Mouse (Mus musculus) CH12.LX (cell line): ENCODE data around the gene Slc23a4. TPM values are rescaled to one million over a fixed set of nuclear protein-coding genes. Genes with fewer than 3 reads are reported as not detected.

Experiments used
- DNase-seq: peaks from one replicate; pipeline ENCODE4 v3.0.0-alpha.2; 2013; ENCODE audit errors: extremely low read depth
- H3K27ac ChIP-seq: 2 replicates; pipeline ENCODE4 v1.5.1; 2012; ENCODE audit warnings: low read depth, mild to moderate bottlenecking, control low read depth, moderate library complexity; ENCODE audit not compliant: insufficient read depth
- H3K27me3 ChIP-seq: replicated peaks from 2 replicates; pipeline ENCODE3; 2012; ENCODE audit warnings: inconsistent platforms
- H3K36me3 ChIP-seq, 2 experiments: replicated peaks in 1 of 2; 2 replicates each; pipeline versions ENCODE3 to v1.6.1; 2012; ENCODE audit warnings: inconsistent platforms in 1 of 2, low read length in 1 of 2, mild to moderate bottlenecking in 1 of 2, mixed read lengths in 1 of 2, moderate library complexity in 1 of 2; ENCODE audit not compliant: control insufficient read depth in 1 of 2, insufficient read depth in 1 of 2
- H3K4me1 ChIP-seq, 2 experiments: 2 replicates each; pipeline ENCODE4 v1.6.1; 2012; ENCODE audit warnings: inconsistent platforms in 1 of 2, moderate library complexity in 1 of 2; ENCODE audit not compliant: insufficient read depth in 2 of 2, control insufficient read depth in 1 of 2
- H3K4me2 ChIP-seq: 2 replicates; pipeline ENCODE4 v1.6.1; 2012; ENCODE audit warnings: low read depth, mild to moderate bottlenecking, control low read depth; ENCODE audit not compliant: poor library complexity, insufficient read depth, severe bottlenecking
- H3K4me3 ChIP-seq, 3 experiments: fragments of 150-350 bp in 1 of 3; sonication (generic) in 1 of 3; replicated peaks in 1 of 3; 2 replicates each; pipeline versions ENCODE3 to v1.5.1; 2011 to 2012; ENCODE audit warnings: low read depth in 2 of 3, low read length in 2 of 3, mild to moderate bottlenecking in 2 of 3, moderate library complexity in 2 of 3, control low read depth in 1 of 3, improper control_type of control experiment in 1 of 3, inconsistent platforms in 1 of 3, mixed read lengths in 1 of 3; ENCODE audit not compliant: poor library complexity in 1 of 3
- H3K79me2 ChIP-seq: replicated peaks from 2 replicates; pipeline ENCODE4 v1.6.1; 2012; ENCODE audit warnings: mild to moderate bottlenecking, moderate library complexity; ENCODE audit not compliant: control insufficient read depth, poor library complexity, insufficient read depth, severe bottlenecking; ENCODE audit errors: extremely low read depth
- H3K9ac ChIP-seq: 2 replicates; pipeline ENCODE4 v1.6.1; 2012; ENCODE audit warnings: low read depth, mild to moderate bottlenecking, control low read depth, moderate library complexity; ENCODE audit not compliant: insufficient read depth
- H3K9me3 ChIP-seq: replicated peaks from 2 replicates; pipeline ENCODE3; 2012; ENCODE audit warnings: low read length, inconsistent platforms, mixed read lengths
- BHLHE40 ChIP-seq: IDR thresholded peaks from 2 replicates; pipeline ENCODE4 v1.6.1; 2011; ENCODE audit warnings: mild to moderate bottlenecking, low read depth, low read length, improper control_type of control experiment
- CHD1 ChIP-seq: IDR thresholded peaks from 2 replicates; pipeline ENCODE4 v1.6.1; 2012; ENCODE audit warnings: low read depth, low read length, improper control_type of control experiment, inconsistent platforms
- CHD2 ChIP-seq: IDR thresholded peaks from 2 replicates; pipeline ENCODE4 v1.6.1; 2011; ENCODE audit warnings: low read length, improper control_type of control experiment
- CTCF ChIP-seq, 2 experiments: IDR thresholded peaks in 1 of 2; conservative IDR thresholded peaks in 1 of 2; 2 replicates each; pipeline ENCODE4 v1.5.1; 2011 to 2012; ENCODE audit warnings: low read depth in 2 of 2, low read length in 2 of 2, improper control_type of control experiment in 1 of 2, inconsistent platforms in 1 of 2, mild to moderate bottlenecking in 1 of 2, moderate library complexity in 1 of 2
- E2F4 ChIP-seq: IDR thresholded peaks from 2 replicates; pipeline ENCODE4 v1.6.1; 2011; ENCODE audit warnings: low read depth, low read length, improper control_type of control experiment; ENCODE audit not compliant: insufficient replicate concordance
- ELF1 ChIP-seq: IDR thresholded peaks from 2 replicates; pipeline ENCODE4 v1.6.1; 2014; ENCODE audit warnings: low read depth, mild to moderate bottlenecking, inconsistent platforms, low read length, improper control_type of control experiment
- EP300 ChIP-seq: IDR thresholded peaks from 2 replicates; pipeline ENCODE4 v1.6.1; 2011; ENCODE audit warnings: low read length, improper control_type of control experiment
- ETS1 ChIP-seq: conservative IDR thresholded peaks from 2 replicates; pipeline ENCODE4 v1.6.1; 2012; ENCODE audit warnings: low read depth, mild to moderate bottlenecking, inconsistent platforms, low read length, improper control_type of control experiment, moderate library complexity
- GABPA ChIP-seq: IDR thresholded peaks from 2 replicates; pipeline ENCODE4 v1.6.1; 2012; ENCODE audit warnings: low read depth, low read length, improper control_type of control experiment, inconsistent platforms; ENCODE audit not compliant: insufficient replicate concordance
- HCFC1 ChIP-seq: IDR thresholded peaks from 2 replicates; pipeline ENCODE4 v1.6.1; 2012; ENCODE audit warnings: low read depth, mild to moderate bottlenecking, inconsistent platforms, low read length, improper control_type of control experiment
- IRF4 ChIP-seq: IDR thresholded peaks from 2 replicates; pipeline ENCODE4 v1.6.1; 2014; ENCODE audit warnings: low read depth, mild to moderate bottlenecking, inconsistent platforms, low read length, improper control_type of control experiment
- JUN ChIP-seq: IDR thresholded peaks from 2 replicates; pipeline ENCODE4 v1.6.1; 2011; ENCODE audit warnings: low read depth, mild to moderate bottlenecking, low read length, improper control_type of control experiment, moderate library complexity; ENCODE audit not compliant: insufficient read depth
- KAT2A ChIP-seq: IDR thresholded peaks from 2 replicates; pipeline ENCODE4 v1.6.1; 2012; ENCODE audit warnings: low read length, improper control_type of control experiment, inconsistent platforms; ENCODE audit not compliant: insufficient replicate concordance
- MAFK ChIP-seq: IDR thresholded peaks from 2 replicates; pipeline ENCODE4 v1.6.1; 2011; ENCODE audit warnings: low read length, improper control_type of control experiment; ENCODE audit not compliant: insufficient replicate concordance
- MAX ChIP-seq: IDR thresholded peaks from 2 replicates; pipeline ENCODE4 v1.6.1; 2011; ENCODE audit warnings: low read length, improper control_type of control experiment
- MEF2A ChIP-seq: IDR thresholded peaks from 2 replicates; pipeline ENCODE4 v1.6.1; 2014; ENCODE audit warnings: low read depth, mild to moderate bottlenecking, inconsistent platforms, low read length, improper control_type of control experiment, borderline replicate concordance
- MXI1 ChIP-seq: IDR thresholded peaks from 2 replicates; pipeline ENCODE4 v1.6.1; 2011; ENCODE audit warnings: mild to moderate bottlenecking, low read depth, low read length, improper control_type of control experiment
- MYC ChIP-seq: IDR thresholded peaks from 2 replicates; pipeline ENCODE4 v1.6.1; 2011; ENCODE audit warnings: low read depth, mild to moderate bottlenecking, improper control_type of control experiment, low read length
- NELFE ChIP-seq: IDR thresholded peaks from 2 replicates; pipeline ENCODE4 v1.6.1; 2011; ENCODE audit warnings: low read depth, low read length, improper control_type of control experiment
- NRF1 ChIP-seq: IDR thresholded peaks from 2 replicates; pipeline ENCODE4 v1.6.1; 2014; ENCODE audit warnings: low read depth, mild to moderate bottlenecking, inconsistent platforms, low read length, improper control_type of control experiment, moderate library complexity
- PAX5 ChIP-seq: IDR thresholded peaks from 2 replicates; pipeline ENCODE4 v1.6.1; 2012; ENCODE audit warnings: low read length, inconsistent platforms, mixed read lengths
- POLR2A ChIP-seq: IDR thresholded peaks from 2 replicates; pipeline ENCODE4 v1.6.1; 2011; ENCODE audit warnings: low read depth, mild to moderate bottlenecking, improper control_type of control experiment, low read length
- POLR2AphosphoS2 ChIP-seq: IDR thresholded peaks from 2 replicates; pipeline ENCODE4 v1.6.1; 2011; ENCODE audit warnings: low read depth, low read length, improper control_type of control experiment
- RAD21 ChIP-seq: IDR thresholded peaks from 2 replicates; pipeline ENCODE4 v1.6.1; 2011; ENCODE audit warnings: low read depth, mild to moderate bottlenecking, low read length, improper control_type of control experiment, moderate library complexity
- RCOR1 ChIP-seq: conservative IDR thresholded peaks from 2 replicates; pipeline ENCODE4 v1.6.1; 2012; ENCODE audit warnings: low read depth, mild to moderate bottlenecking, inconsistent platforms, low read length, improper control_type of control experiment
- SIN3A ChIP-seq: IDR thresholded peaks from 2 replicates; pipeline ENCODE4 v1.6.1; 2012; ENCODE audit warnings: low read length, improper control_type of control experiment, inconsistent platforms
- SMC3 ChIP-seq: IDR thresholded peaks from 2 replicates; pipeline ENCODE4 v1.6.1; 2011; ENCODE audit warnings: low read depth, low read length, improper control_type of control experiment
- TBP ChIP-seq: conservative IDR thresholded peaks from 2 replicates; pipeline ENCODE4 v1.6.1; 2011; ENCODE audit warnings: low read depth, low read length, improper control_type of control experiment
- TCF12 ChIP-seq: IDR thresholded peaks from 2 replicates; pipeline ENCODE4 v1.6.1; 2014; ENCODE audit warnings: low read depth, mild to moderate bottlenecking, inconsistent platforms, low read length, improper control_type of control experiment
- USF1 ChIP-seq: IDR thresholded peaks from 2 replicates; pipeline ENCODE4 v1.6.1; 2014; ENCODE audit warnings: low read depth, mild to moderate bottlenecking, inconsistent platforms, low read length, improper control_type of control experiment
- USF2 ChIP-seq: conservative IDR thresholded peaks from 2 replicates; pipeline ENCODE4 v1.6.1; 2011; ENCODE audit warnings: low read depth, low read length, improper control_type of control experiment
- ZKSCAN1 ChIP-seq: IDR thresholded peaks from 2 replicates; pipeline ENCODE4 v1.6.1; 2012; ENCODE audit warnings: low read depth, inconsistent platforms, low read length, improper control_type of control experiment, borderline replicate concordance
- ZMIZ1 ChIP-seq: IDR thresholded peaks from 2 replicates; pipeline ENCODE4 v1.6.1; 2012; ENCODE audit warnings: low read depth, mild to moderate bottlenecking, inconsistent platforms, low read length, improper control_type of control experiment
- ZNF384 ChIP-seq: IDR thresholded peaks from 2 replicates; pipeline ENCODE4 v1.6.1; 2012; ENCODE audit warnings: low read depth, low read length, improper control_type of control experiment, inconsistent platforms
- dilution Hi-C: fragments of 300-500 bp; cut with MboI; formaldehyde crosslinking; loops from 2 replicates; pipeline ENCODE4 v1.14.3; 2020; ENCODE audit warnings: low sequenced_read_pairs; ENCODE audit not compliant: extremely low pct_unique_long_range_greater_than_20kb, extremely low pct_ligation_motif_present
- in situ Hi-C: fragments of 300-500 bp; cut with MboI; formaldehyde crosslinking; loops from 3 replicates; pipeline ENCODE4 v1.14.3; 2019; ENCODE audit warnings: low sequenced_read_pairs, low pct_ligation_motif_present, low pct_unique_long_range_greater_than_20kb, mixed read lengths
- polyA plus RNA-seq: library from polyadenylated mRNA; unstranded; fragments of >175 nt; gene quantifications from 2 replicates; pipeline ENCODE4 v1.2.1, GENCODE M21; 2012; ENCODE audit warnings: low read depth; ENCODE audit not compliant: insufficient read length
- total RNA-seq, 2 experiments: library from RNA; depleted of rRNA; stranded (reverse); fragments of 300-350 nt in 1 of 2; fragments of >200 nt in 1 of 2; gene quantifications; 2 replicates each; pipeline ENCODE4 v1.2.3; 2012 to 2014

Slc23a4 gene
- total and polyA plus RNA-seq, 3 experiments: 0.21 to 0.30 (median 0.27) TPM

DNA sequence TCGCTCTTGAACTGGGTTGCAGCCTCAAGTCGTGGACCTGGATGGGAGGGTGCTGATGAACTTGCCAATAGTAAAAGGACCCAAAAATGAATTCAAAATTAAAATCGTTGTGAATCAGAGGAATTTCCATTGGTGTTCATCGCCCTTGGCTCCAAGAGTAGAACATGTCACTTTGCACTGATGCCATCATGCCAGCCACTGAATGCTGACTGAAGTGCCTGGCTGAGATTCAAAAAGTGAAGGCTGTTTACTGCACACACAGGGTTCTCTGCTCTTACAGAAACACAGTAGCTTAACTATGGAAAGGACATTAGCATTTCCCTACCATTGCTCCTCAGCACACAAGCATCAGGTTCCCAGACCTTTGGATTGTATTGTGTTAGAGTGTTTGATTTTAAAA, 8.3 kb upstream of the Slc23a4 start:
- Histone ChIP-seq H3K4me3 (no peak overlapping the region), H3K9me3 (no peaks in the 10 kb centered on the region), H3K4me1 (peaks cover 7 to 20% of the 10 kb centered on the region in 2 experiments; a peak in 3 of 4 replicates), H3K36me3 (no peaks in the 10 kb centered on the region), H3K27me3 (no peaks in the 10 kb centered on the region), H3K79me2 (no peaks in the 10 kb centered on the region), H3K9ac (no peak overlapping the region), H3K4me2 (no peak overlapping the region), H3K27ac (no peak overlapping the region)
- TF ChIP-seq E2F4 (no peak), USF1 (no peak), RAD21 (no peak), EP300 (no peak), ZNF384 (no peak), CHD1 (no peak), SMC3 (no peak), BHLHE40 (no peak), NRF1 (no peak), GABPA (no peak), NELFE (no peak), TCF12 (no peak), MAFK (no peak), IRF4 (no peak), CHD2 (no peak)
- dilution Hi-C loops: no loop called here
- in situ Hi-C loops: loop anchor here (5.0 kb wide), 1 partner anchor 59 kb away; no protein-coding TSS in a partner anchor
- no peak for DNase-seq

GRCm38 (mm10) chr6:34995265-34995681, 7.1 kb upstream of the Slc23a4 start:
- H3K4me2 ChIP-seq: peak overlapping the region; percentile 64
- no peak overlapping the region for H3K27ac ChIP-seq
- H3K4me1 ChIP-seq: peaks cover 7 to 28% of the 10 kb centered on the region in 2 experiments; a peak in 3 of 4 replicates
- H3K9me3 ChIP-seq: no peaks in the 10 kb centered on the region
- H3K79me2 ChIP-seq: no peaks in the 10 kb centered on the region
- dilution Hi-C loops: no loop called here
- H3K4me3 ChIP-seq: peak overlapping the region; percentile 32 to 57 (median 34)
- H3K9ac ChIP-seq: 0 out of 2 replicates have a peak overlapping the region, but pooled peaks have one; percentile 31
- DNase-seq: peak; percentile 87
- in situ Hi-C loops: loop anchor here (5.0 kb wide), 1 partner anchor 58 kb away; no protein-coding TSS in a partner anchor
- H3K27me3 ChIP-seq: no peaks in the 10 kb centered on the region
- H3K36me3 ChIP-seq: no peaks in the 10 kb centered on the region
- 0 out of 2 replicates have a peak, but pooled peaks have one; percentile 14 for TF ChIP-seq NRF1
- peak; percentile 45 to 98; a peak in 3 of 4 replicates for TF ChIP-seq CTCF (conservative IDR thresholded peaks at IDR 0.05 in 1 of 2, IDR thresholded peaks at IDR 0.05 in 1 of 2; ENCODE audit: low read depth in 2 of 2, low read length in 2 of 2)
- no peak for TF ChIP-seq USF2
- peak; percentile 41; the same call in 1 of the 2 replicates for TF ChIP-seq MEF2A
- peak; percentile 9; the same call in 1 of the 2 replicates for TF ChIP-seq HCFC1
- TF ChIP-seq USF1: no peak
- TF ChIP-seq KAT2A: no peak
- TF ChIP-seq ELF1: no peak
- TF ChIP-seq RCOR1: 0 out of 2 replicates have a peak, but pooled peaks have one; percentile 33
- no peak for TF ChIP-seq ZKSCAN1
- TF ChIP-seq JUN: no peak
- TF ChIP-seq SIN3A: peak; percentile 67; the same call in 1 of the 2 replicates
- peak; percentile 58; the same call in 1 of the 2 replicates for TF ChIP-seq TBP
- TF ChIP-seq RAD21: peak; percentile 89
- no peak for TF ChIP-seq MXI1
- no peak for TF ChIP-seq ZMIZ1
- peak; percentile 65 for TF ChIP-seq POLR2A
- TF ChIP-seq POLR2AphosphoS2: no peak
- no peak for TF ChIP-seq EP300
- TF ChIP-seq E2F4: no peak
- TF ChIP-seq PAX5: no peak
- TF ChIP-seq MYC: 0 out of 2 replicates have a peak, but pooled peaks have one; percentile 49
- TF ChIP-seq MAX: no peak
- no peak for TF ChIP-seq ETS1
